Mouse (Mus musculus) limb, embryonic 13.5 days (tissue): Measurements from ENCODE around the gene Card19. TPM values are rescaled to one million over a fixed set of nuclear protein-coding genes. Genes with fewer than 3 reads are reported as not detected.

ENCODE experiments used
- ATAC-seq: fragments of 200-750 bp; cut with Nextera tagmentation; 2 replicates; pipeline ENCODE4 v1.8.0; 2017; ENCODE audit warnings: low read depth, moderate number of reproducible peaks, moderate TSS enrichment; ENCODE audit not compliant: low FRiP score
- H3K27ac ChIP-seq: fragments of 300-500 bp; sonication (generic); 2 replicates; pipeline ENCODE4 v1.5.1; 2015; ENCODE audit warnings: inconsistent platforms, mild to moderate bottlenecking, moderate library complexity
- H3K27me3 ChIP-seq: fragments of 300-500 bp; sonication (generic); 2 replicates; pipeline ENCODE4 v1.6.1; 2015; ENCODE audit warnings: mild to moderate bottlenecking, inconsistent platforms
- H3K36me3 ChIP-seq: fragments of 300-500 bp; sonication (generic); 2 replicates; pipeline ENCODE4 v1.6.1; 2015; ENCODE audit warnings: inconsistent platforms, mild to moderate bottlenecking, moderate library complexity
- H3K4me1 ChIP-seq: fragments of 300-500 bp; sonication (generic); 2 replicates; pipeline ENCODE4 v1.6.1; 2015; ENCODE audit warnings: inconsistent platforms
- H3K4me2 ChIP-seq: fragments of 300-500 bp; sonication (generic); replicated peaks from 2 replicates; pipeline ENCODE4 v1.6.1; 2015; ENCODE audit warnings: inconsistent platforms, mild to moderate bottlenecking, moderate library complexity
- H3K4me3 ChIP-seq: fragments of 300-500 bp; sonication (generic); 2 replicates; pipeline ENCODE4 v1.5.1; 2015; ENCODE audit warnings: moderate library complexity, mild to moderate bottlenecking, inconsistent platforms
- H3K9ac ChIP-seq: fragments of 300-500 bp; sonication (generic); 2 replicates; pipeline ENCODE4 v1.6.1; 2015; ENCODE audit warnings: mild to moderate bottlenecking, inconsistent platforms
- H3K9me3 ChIP-seq: fragments of 300-500 bp; sonication (generic); 2 replicates; pipeline ENCODE4 v1.6.1; 2016; ENCODE audit warnings: inconsistent platforms
- WGBS: fragments of 180-500 bp; shearing (Covaris S2); methylation state at CpG from one replicate; pipeline ENCODE4 v1.1.7; 2015; 5-methylcytosine and 5-hydroxymethylcytosine counted together
- polyA plus RNA-seq: library from polyadenylated mRNA; unstranded; fragments of >200 nt; fragmentation: Nextera tagmentation; extraction: Ambion mirVana; gene quantifications from 2 replicates; pipeline ENCODE4 v1.2.1, GENCODE M21; 2015

The Card19 gene
- polyA plus RNA-seq, 1 experiment from 2014 or later = 58.0 TPM

- ATAC-seq = no peak
These were observed 35.6 kb downstream of the Card19 start for GRCm38 (mm10) chr13:49180274-49180673.

DNA sequence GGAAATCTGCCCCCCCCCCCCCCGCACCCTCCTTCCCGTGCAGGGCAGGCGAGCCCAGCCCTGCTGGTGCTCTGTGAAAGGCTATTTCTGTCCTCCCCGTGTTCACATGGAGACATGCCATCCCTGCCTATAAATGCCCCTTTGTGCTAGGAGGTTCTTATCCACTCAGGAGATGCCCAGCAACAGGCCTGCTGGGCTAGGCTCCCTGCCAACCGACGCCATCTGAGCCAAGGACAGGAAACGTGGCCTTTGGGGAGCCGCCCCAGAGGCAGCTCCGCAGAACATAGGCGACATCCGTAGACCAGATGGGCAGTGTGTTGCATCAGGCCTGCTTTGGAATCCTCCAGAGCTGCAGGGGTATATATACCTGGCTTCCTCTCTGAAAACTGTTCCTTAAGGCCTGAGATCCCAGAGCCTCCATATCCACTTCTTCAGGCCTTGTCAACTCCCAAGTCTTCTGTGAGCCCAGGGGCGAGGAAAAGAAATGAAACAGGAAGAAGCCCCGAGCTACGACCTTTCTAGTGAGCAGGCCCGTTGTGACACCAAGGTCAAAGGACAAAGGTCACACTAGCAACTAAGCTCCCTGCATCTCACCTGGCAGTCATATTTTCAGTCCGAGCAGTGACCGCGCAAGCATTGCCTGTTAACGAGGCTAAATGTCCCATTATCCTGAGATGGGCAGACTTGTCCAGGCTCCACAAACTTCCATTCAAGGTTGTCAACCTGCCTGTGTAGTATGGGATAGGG is 36.8 kb downstream of the Card19 start:
- Histone ChIP-seq H3K9me3 (no peaks in the 10 kb centered on the region), H3K27ac (peak overlapping the region; percentile 75), H3K36me3 (no peaks in the 10 kb centered on the region), H3K27me3 (no peaks in the 10 kb centered on the region), H3K9ac (peak overlapping the region; percentile 31; the same call in 1 of the 2 replicates), H3K4me1 (peaks cover 21% of the 10 kb centered on the region), H3K4me3 (no peak overlapping the region), H3K4me2 (no peak overlapping the region)
- 56% methylated on average over 19 of the region's 19 CpGs for WGBS
- ATAC-seq = peak; percentile 44; the same call in 1 of the 2 replicates

More at GRCm38 (mm10) chr13:49180274-49180673, 35.6 kb downstream of the Card19 start:
- Histone ChIP-seq H3K9ac (no peak overlapping the region), H3K4me2 (no peak overlapping the region), H3K36me3 (no peaks in the 10 kb centered on the region), H3K9me3 (no peaks in the 10 kb centered on the region), H3K27ac (no peak overlapping the region), H3K4me1 (peaks cover 21% of the 10 kb centered on the region), H3K27me3 (no peaks in the 10 kb centered on the region), H3K4me3 (no peak overlapping the region)
- WGBS = 77% methylated on average over 5 of the region's 5 CpGs

DNA sequence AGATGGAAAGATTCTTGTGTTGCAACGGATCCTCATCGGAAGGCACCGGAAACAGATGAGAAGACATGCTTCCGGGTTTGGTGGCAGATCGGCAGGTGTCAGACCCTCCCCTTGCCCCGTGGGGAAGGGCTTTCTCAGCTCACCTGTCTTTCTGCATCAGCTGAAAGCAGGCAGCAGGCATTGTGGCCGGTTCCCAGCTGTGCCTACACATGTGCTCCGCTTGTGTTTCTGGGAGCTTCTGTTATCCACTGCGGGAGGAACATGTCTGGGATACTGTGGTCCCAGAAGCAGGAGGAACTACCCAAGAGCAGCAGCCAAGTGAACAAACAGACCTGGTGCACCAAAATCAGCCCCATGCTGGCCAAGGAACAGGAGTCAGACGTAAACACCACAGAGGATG is 40.3 kb downstream of the Card19 start:
- Histone ChIP-seq H3K36me3 (no peaks in the 10 kb centered on the region), H3K9ac (peak overlapping the region; percentile 15; the same call in 1 of the 2 replicates), H3K9me3 (no peaks in the 10 kb centered on the region), H3K4me2 (no peak overlapping the region), H3K27ac (no peak overlapping the region), H3K27me3 (no peaks in the 10 kb centered on the region), H3K4me1 (peaks cover 13% of the 10 kb centered on the region), H3K4me3 (no peak overlapping the region)
- 73% methylated on average over 10 of the region's 10 CpGs for WGBS
- no peak for ATAC-seq

DNA sequence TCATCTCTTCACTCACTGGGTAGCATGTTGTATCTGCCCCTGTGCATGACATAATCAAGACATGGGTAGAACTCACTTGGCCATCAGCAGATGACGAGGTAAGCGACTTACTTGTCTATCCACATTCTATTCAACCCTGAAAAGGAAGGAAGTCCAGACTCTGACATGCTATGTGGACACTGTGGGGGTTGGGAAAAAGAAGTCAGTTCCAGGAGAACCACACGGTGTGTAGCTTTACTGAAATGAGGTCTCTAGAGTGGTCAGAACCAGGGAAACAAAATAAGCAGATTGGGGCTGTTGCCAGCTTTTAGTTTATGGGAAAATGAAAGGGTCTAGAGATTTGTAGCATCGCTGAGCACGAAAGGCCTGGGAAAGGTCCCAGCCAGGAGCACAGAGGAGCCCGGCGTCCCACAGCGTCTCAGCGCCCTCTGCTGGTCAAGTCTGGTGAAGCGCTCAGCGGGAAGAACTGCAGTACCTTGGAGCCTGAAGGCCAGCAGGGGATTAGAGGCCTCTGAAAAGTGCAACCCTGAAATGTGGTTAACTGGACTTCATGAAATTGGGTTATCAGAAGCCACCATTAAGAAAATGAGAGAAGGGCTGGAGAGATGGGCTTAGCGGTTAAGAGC is 42.8 kb downstream of the Card19 start:
- H3K4me3 ChIP-seq = no peak overlapping the region
- H3K27me3 ChIP-seq = no peaks in the 10 kb centered on the region
- H3K36me3 ChIP-seq = no peaks in the 10 kb centered on the region
- 5% methylated on average over 12 of the region's 12 CpGs for WGBS
- no peaks in the 10 kb centered on the region for H3K9me3 ChIP-seq
- no peak overlapping the region for H3K4me2 ChIP-seq
- no peaks in the 10 kb centered on the region for H3K4me1 ChIP-seq
- H3K27ac ChIP-seq = no peak overlapping the region
- ATAC-seq = peak; percentile 77
- H3K9ac ChIP-seq = no peak overlapping the region

DNA sequence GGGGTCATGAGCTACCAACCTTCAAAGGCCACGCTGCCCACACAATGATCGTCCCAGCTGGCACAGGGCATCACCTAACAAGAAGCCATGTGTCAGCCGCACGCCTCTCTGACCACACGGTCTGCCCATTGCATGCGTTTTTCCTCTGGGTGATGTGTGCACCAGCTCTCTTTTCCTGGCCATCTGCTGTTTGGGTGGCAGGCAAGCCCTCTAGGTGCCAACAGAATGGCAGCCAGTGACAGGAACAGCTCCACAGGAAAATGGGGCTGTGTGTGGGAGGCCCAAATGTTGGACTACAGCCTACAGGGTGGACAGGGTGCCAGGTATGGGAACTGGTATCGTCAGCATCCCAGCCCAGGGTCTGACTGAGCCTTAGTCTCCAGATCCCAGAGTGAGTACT is 43.5 kb downstream of the Card19 start:
- H3K4me2 ChIP-seq = no peak overlapping the region
- no peak for ATAC-seq
- no peaks in the 10 kb centered on the region for H3K27me3 ChIP-seq
- WGBS = 93% methylated on average over 7 of the region's 7 CpGs
- no peaks in the 10 kb centered on the region for H3K36me3 ChIP-seq
- H3K9me3 ChIP-seq = no peaks in the 10 kb centered on the region
- H3K4me1 ChIP-seq = peaks cover 4% of the 10 kb centered on the region
- H3K27ac ChIP-seq = no peak overlapping the region
- H3K4me3 ChIP-seq = no peak overlapping the region
- H3K9ac ChIP-seq = no peak overlapping the region

- Histone ChIP-seq H3K4me1 (peaks cover 10% of the 10 kb centered on the region), H3K4me3 (no peak overlapping the region), H3K9ac (no peak overlapping the region), H3K4me2 (no peak overlapping the region), H3K27me3 (no peaks in the 10 kb centered on the region), H3K36me3 (no peaks in the 10 kb centered on the region), H3K27ac (no peak overlapping the region), H3K9me3 (no peaks in the 10 kb centered on the region)
- no peak for ATAC-seq
- 77% methylated on average over 1 of the region's 1 CpGs for whole genome bisulfite sequencing
These were observed 44.1 kb downstream of the Card19 start for GRCm38 (mm10) chr13:49171729-49172128.

DNA sequence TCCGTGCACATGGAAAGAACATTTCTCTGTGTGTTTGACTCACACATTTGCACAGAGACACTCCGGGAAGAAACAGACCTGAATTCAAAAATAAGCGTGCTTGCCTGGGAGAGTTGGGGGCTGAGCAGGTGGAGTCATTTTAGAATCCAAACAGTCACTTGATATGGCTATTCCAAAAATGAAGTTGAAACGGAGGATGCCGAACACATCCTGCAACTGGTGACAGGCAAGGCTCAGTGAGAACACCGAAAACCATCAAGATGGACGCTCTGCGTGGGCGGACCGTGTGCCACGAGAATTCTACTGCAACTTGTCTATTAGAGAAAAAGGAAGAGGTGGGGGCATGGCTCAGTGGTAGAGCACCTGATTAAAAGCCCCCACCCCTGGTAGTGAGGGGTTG is 45.2 kb downstream of the Card19 start:
- ATAC-seq = no peak
- no peak overlapping the region for H3K4me2 ChIP-seq
- H3K4me1 ChIP-seq = peaks cover 13% of the 10 kb centered on the region
- 89% methylated on average over 11 of the region's 11 CpGs for WGBS
- H3K27me3 ChIP-seq = no peaks in the 10 kb centered on the region
- no peak overlapping the region for H3K4me3 ChIP-seq
- H3K27ac ChIP-seq = no peak overlapping the region
- no peaks in the 10 kb centered on the region for H3K9me3 ChIP-seq
- no peaks in the 10 kb centered on the region for H3K36me3 ChIP-seq
- H3K9ac ChIP-seq = no peak overlapping the region

DNA sequence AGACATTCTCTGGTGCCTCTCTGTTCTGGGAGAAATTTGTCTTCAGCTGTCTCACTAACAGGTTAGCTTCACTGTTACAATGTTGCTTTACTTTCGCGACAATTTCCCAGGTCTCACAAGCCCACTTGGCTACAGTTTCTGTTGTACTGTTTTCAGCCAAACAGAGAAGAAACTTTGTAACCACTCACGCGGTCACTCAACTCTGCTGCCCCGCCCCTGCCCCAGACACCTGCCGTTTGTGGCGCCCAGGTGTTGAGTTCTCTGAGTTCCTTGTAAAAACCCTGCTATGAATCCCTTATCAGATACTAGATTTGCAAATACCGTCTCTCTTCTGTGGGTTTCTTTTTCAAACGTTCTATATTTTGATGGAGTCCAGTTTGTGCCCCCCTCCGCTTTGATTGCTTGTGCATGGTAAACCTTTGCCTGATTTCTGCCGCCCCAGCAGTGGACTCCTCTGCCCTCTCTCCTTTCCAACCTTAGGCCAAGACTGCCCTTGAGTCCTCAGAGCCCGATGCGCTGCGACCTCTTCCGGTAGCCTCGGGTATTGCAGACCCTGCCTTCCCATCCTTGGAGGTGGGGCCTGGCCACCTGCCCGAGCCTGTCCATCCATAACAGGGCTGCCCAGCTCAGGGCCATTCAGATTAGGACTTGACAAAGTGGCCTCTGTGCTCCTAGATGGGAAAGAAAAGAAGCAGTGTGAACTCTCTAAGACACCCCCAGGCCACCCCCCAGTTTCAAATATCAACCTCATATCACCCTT is 46.2 kb downstream of the Card19 start:
- Histone ChIP-seq H3K9me3 (no peaks in the 10 kb centered on the region), H3K27me3 (no peaks in the 10 kb centered on the region), H3K36me3 (no peaks in the 10 kb centered on the region), H3K27ac (no peak overlapping the region), H3K4me1 (peaks cover 13% of the 10 kb centered on the region), H3K9ac (no peak overlapping the region), H3K4me2 (no peak overlapping the region), H3K4me3 (no peak overlapping the region)
- 18% methylated on average over 17 of the region's 17 CpGs for WGBS
- no peak for ATAC-seq

DNA sequence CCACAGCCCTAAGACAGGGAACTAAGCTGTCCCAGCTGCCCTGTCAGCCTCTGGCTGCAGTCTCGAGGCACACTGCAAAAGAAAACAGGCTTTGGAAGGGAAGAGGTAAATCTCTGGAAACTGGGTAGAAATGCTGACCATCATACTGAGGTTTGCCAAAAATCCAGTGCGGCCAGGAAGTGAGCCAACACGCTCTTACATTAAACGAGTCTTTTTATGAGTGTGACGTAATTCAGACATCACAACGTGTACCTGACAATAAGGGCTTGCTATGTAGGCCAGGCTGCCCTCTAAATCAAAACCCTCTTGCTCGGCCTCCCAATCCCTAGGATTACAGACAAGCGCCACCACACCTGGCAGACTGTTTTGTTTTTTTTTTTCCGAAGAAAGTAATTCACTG is 48.8 kb downstream of the Card19 start:
- H3K9me3 ChIP-seq = no peaks in the 10 kb centered on the region
- WGBS = 32% methylated on average over 9 of the region's 9 CpGs
- peak; percentile 55; the same call in 1 of the 2 replicates for ATAC-seq
- H3K36me3 ChIP-seq = no peaks in the 10 kb centered on the region
- no peak overlapping the region for H3K9ac ChIP-seq
- no peak overlapping the region for H3K4me3 ChIP-seq
- no peak overlapping the region for H3K4me2 ChIP-seq
- no peak overlapping the region; the same call in 1 of the 2 replicates for H3K27ac ChIP-seq
- H3K27me3 ChIP-seq = no peaks in the 10 kb centered on the region
- peaks cover 13% of the 10 kb centered on the region for H3K4me1 ChIP-seq

DNA sequence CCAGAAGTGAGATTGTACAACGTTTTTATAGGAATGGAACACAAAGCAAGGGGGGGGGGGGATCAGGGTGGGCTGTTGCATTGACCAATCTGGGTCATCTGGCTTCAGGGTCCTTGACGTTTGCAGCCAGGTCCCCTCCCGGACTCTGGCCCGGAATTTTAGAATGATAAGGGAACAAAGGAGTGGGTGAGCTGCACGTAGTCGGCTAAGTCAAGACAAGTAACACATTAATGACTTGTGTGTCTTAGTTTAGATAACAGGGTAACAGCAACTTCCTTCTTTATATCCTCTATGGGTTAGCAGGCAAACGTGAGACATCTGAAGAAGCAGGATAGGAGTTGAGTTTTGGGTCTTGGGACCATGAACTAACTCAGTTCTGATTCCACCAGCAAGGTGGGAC is 52.2 kb downstream of the Card19 start:
- Histone ChIP-seq H3K9ac (no peak overlapping the region), H3K36me3 (no peaks in the 10 kb centered on the region), H3K27me3 (no peaks in the 10 kb centered on the region), H3K4me1 (peaks cover 13% of the 10 kb centered on the region), H3K4me3 (no peak overlapping the region), H3K27ac (no peak overlapping the region), H3K4me2 (no peak overlapping the region), H3K9me3 (no peaks in the 10 kb centered on the region)
- no peak for ATAC-seq
- WGBS = 69% methylated on average over 7 of the region's 7 CpGs

DNA sequence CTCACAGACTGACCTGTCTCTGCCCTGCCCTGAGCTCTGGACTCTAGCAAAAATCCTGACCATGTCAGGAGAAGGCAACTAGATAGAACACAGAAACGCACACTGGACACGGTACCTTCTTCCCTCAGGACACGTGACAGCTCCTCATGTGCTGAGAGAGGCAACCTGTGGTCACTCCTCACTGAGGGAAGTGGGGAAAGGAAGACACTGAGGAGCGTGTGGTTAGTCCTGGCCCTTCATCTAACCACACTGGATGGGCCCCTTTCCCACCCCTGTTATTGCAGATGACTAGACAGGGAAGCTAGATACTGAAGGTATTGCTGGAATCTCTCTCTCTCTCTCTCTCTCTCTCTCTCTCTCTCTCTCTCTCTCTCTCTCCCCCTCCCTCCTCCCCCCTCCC is 53.1 kb downstream of the Card19 start:
- no peaks in the 10 kb centered on the region for H3K9me3 ChIP-seq
- no peaks in the 10 kb centered on the region for H3K27me3 ChIP-seq
- no peaks in the 10 kb centered on the region for H3K36me3 ChIP-seq
- H3K4me1 ChIP-seq = peaks cover 13% of the 10 kb centered on the region
- no peak overlapping the region for H3K9ac ChIP-seq
- H3K27ac ChIP-seq = no peak overlapping the region
- ATAC-seq = no peak
- 67% methylated on average over 4 of the region's 4 CpGs for WGBS
- H3K4me3 ChIP-seq = no peak overlapping the region
- no peak overlapping the region for H3K4me2 ChIP-seq

- Histone ChIP-seq H3K9ac (no peak overlapping the region), H3K9me3 (no peaks in the 10 kb centered on the region), H3K4me3 (no peak overlapping the region), H3K27ac (no peak overlapping the region), H3K4me1 (no peaks in the 10 kb centered on the region), H3K36me3 (no peaks in the 10 kb centered on the region), H3K4me2 (no peak overlapping the region), H3K27me3 (no peaks in the 10 kb centered on the region)
- WGBS = 60% methylated on average over 2 of the region's 2 CpGs
- ATAC-seq = no peak
These were observed 54.6 kb downstream of the Card19 start for GRCm38 (mm10) chr13:49161236-49161635.
